Mouse (Mus musculus) cerebral cortex, adult 2 months (tissue): ENCODE results near the gene Gm44790.

Source experiments
- WGBS: fragments of 180-500 bp; shearing (Covaris S2); methylation state at CpG from one replicate; pipeline ENCODE4 v1.1.7; 2018; 5-methylcytosine and 5-hydroxymethylcytosine counted together

Gm44790 gene

GRCm38 (mm10) chr6:86404100-86404861 lies 22.2 kb upstream of the Gm44790 start, which contains the start of gene Tia1:
Tia1 (plus strand) TSS chr6:86404219.
- under 1% methylated on average over 62 of the region's 62 CpGs for WGBS

GRCm38 (mm10) chr6:86404996-86405395 lies 21.5 kb upstream of the Gm44790 start:
- under 1% methylated on average over 11 of the region's 11 CpGs for WGBS

- WGBS = 90% methylated on average over 6 of the region's 6 CpGs
These were observed 7.7 kb upstream of the Gm44790 start for GRCm38 (mm10) chr6:86418711-86419110.

DNA sequence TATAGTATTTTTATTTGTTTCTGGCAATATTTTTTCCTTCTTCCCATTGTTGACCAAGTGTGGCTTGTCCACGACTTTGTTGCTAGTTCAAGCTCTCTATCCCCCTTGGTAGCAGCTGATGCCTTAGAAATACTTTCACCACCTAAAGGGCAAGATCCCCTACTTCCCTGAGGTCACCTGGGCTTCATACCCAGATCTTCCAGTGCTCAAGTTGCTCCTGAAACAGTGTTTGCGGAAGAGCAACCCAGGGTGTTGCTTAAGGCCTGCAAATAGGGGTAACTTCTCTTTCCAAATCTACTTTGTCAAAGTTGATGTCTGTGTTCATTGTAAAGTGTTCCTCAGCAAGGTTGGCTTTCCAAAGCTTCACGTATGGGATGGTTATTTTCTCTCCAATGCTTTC lies 7.2 kb upstream of the Gm44790 start:
- 83% methylated on average over 3 of the region's 3 CpGs for WGBS

DNA sequence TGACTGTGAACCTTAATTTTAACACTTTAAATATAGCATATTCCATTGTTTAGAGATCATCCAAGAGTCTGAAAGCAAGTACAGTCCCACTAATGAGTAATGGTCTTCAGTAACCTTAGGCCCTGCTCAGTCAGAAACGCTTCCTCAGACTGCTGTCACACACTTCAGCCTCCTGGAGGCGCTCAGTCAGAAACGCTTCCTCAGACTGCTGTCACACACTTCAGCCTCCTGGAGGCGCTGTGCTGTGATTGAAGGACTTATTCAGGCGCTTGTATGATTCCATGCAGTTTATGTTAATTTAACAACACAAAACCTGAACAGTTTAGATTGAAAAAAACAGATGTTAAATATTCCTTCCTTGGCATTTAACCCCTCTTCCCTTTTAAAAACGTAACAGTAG lies 6.0 kb upstream of the Gm44790 start:
- WGBS = 74% methylated on average over 6 of the region's 6 CpGs

DNA sequence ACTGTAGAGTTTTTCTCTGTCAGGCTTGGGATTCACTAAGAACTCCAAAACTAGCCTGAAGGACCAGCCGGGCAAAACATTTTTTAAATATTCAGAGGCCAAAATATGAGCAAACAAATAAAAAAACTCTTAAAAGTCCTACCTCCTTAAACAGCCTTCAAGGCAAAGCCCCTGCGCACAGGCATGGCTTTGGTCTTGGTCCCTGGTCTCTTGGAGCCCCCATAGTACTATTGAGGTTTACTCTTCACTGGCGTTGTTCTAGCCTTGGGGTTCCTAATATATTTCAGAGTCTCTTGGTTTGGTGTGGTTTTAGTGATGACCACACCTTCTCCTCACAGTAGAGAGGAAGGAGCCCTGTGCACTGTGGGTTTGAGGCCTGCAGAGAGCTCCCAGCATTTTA lies 5.1 kb downstream of the Gm44790 start:
- 95% methylated on average over 3 of the region's 3 CpGs for WGBS

DNA sequence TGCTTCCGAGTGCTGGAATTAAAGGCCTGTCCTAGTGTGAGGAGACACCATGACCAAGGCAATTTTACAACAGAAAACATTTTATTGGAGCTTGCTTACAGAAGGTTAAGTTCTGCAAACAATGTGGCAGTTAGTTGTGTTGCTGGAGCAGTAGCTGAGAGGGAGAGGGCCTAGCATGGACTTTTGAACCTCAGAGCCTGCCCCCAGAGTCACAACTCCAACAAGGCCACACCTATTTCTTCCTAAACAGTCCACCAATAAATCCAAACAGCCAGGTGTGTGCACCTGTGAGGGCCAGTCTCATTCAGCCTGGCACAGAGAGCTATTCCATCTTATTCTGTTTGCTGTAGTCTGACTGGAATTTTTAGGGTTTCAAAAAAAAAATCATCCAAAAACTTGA lies 7.2 kb downstream of the Gm44790 start:
- WGBS = 91% methylated on average over 1 of the region's 1 CpGs

DNA sequence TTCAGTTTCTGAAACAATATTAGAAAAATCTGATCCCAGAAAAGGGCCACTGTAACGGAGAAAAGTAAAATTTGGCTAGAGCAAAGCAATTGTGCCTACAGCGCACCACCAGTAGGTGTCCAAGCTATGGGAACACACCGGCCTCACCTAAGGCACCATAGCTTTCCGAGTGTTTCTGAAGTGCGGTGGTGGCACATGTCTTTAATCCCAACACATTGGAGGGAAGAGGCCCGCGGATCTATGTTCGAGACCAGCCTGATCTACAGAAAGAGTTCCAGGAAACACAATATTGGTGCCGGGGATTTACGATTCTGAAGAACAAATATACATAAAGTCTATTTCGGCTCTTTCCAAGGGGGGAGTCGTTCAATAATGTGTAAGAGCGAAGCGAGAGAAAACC lies 11.3 kb downstream of the Gm44790 start:
- WGBS = under 1% methylated on average over 14 of the region's 14 CpGs

DNA sequence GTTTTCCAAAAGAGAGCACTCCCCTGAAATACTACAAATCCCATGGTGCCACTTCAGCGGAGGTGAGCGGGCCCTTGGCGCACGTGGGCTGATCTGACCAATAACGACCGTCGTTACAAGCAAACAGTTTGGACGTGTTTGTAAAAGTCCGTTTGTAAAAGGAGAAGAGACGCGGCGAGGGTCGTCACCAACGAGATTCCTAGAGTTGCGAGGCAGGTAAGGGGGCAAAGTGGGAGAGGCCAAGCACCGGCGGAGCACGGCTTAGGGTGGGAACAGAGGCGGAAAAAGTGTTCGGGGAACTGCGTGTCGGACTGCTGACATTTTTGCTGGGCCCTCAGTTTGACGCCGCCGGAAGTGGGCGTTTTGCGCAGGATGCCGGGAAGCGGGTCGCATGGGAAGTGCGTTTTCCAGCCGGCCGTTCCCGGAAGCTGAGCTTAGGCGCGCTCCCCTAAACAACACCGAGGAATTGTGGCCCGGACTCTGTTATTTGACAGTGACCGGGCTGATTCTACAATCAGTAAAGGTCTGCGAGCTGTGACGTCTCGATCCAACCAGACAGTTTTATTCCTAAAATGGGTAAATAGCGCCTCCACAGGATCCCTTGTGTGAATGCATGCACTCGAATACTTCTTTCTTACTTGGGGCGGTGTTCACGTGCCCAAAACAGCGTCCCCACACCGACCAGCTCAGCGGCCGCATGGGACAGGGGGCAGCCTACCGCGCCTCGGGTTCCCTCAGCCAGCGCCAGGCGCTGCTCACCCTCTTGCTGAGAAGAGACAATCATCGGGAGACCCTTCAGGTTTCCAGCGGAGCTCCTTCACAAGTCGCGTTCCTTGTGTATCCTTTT lies 12.0 kb downstream of the Gm44790 start, which contains the start of gene C87436:
TSS of gene C87436 (plus strand) at position 103 of the 847 bp plus-strand sequence.
- under 1% methylated on average over 59 of the region's 59 CpGs for WGBS

GRCm38 (mm10) chr6:86439119-86439496 lies 12.7 kb downstream of the Gm44790 start:
- WGBS = 3% methylated on average over 13 of the region's 13 CpGs

DNA sequence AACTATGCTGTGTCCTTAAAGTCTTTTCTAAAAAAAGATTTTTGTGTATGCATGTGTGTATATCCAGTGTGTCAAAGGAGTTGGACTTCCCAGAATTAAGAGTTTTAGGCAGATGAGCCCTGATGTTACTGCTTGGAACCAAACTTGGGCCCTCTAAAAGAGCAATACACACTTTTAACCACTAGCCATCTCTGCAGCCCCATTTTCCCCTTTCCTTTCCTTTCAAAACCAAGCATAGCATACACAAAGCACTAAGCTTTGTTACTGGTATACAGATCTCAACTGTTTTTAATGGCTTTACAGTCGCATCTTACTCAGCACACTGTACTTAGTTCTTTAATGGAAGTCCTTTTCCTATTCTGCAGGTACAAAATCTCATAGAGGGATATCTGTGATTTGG lies 13.1 kb downstream of the Gm44790 start:
- 79% methylated on average over 1 of the region's 1 CpGs for WGBS

- WGBS = 75% methylated on average over 10 of the region's 10 CpGs
These were observed 15.1 kb downstream of the Gm44790 start for GRCm38 (mm10) chr6:86441571-86441970.

GRCm38 (mm10) chr6:86445551-86445950 lies 19.1 kb downstream of the Gm44790 start:
- WGBS = 97% methylated on average over 18 of the region's 18 CpGs

- 86% methylated on average over 1 of the region's 1 CpGs for WGBS
These were observed 20.6 kb downstream of the Gm44790 start for GRCm38 (mm10) chr6:86446927-86447568.

DNA sequence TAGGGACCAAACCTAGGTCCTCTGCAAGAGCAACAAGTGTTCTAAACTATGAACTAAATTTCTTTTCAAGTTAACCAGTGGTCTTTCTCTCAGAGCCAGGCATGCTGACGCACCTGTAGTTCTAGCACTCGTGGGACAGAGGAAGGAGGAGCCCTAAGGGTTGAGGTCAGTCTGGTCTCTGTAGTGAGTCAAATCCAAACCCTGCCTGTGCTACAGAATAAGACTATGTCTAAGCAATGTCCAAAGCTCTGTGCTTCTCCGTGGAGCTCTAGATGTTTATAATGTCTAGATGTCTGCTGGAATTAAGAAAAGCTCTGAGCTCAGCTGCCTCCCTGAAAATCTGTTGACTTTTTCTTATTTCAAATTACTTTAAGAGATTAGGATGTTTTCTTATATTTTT lies 30.3 kb downstream of the Gm44790 start:
- 90% methylated on average over 3 of the region's 3 CpGs for WGBS

DNA sequence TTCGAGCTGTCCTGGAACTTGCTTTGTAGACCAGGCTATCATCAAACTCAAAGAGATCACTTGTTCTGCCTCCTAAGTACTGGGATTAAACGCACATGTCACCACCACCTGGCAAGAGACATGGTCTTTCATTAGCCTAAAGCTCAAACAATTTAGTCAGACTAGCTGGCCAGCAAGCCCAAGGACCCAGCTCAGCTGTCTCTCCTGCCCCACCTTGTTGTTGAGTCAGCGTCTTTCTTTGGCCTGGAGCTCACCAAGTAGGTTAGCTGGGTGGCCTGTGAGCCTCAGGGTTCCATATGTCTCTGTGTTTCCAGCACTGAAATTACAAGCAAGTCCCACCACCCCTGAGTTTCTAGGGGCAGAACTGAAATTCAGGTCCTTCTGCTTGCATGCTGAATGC lies 36.6 kb downstream of the Gm44790 start:
- 93% methylated on average over 3 of the region's 3 CpGs for WGBS

- 86% methylated on average over 3 of the region's 3 CpGs for WGBS
These were observed 44.9 kb downstream of the Gm44790 start for GRCm38 (mm10) chr6:86471317-86471716.

DNA sequence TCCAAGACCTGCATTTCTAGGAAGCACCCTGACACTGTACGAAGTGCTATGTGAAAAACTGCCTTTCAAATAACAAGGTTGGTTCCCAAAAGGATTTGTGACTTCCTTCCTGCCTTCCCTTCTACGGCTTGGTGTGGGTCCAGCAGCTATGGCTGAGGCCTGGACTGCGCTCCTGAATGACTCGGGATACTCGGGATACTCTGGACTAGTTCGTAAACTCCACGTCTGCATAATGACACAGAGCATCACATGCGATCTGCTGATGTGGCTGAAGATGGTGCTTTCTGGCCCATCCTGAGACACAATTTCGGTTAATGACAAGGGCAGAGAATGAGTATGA lies 45.3 kb downstream of the Gm44790 start:
- WGBS = 8% methylated on average over 9 of the region's 9 CpGs

DNA sequence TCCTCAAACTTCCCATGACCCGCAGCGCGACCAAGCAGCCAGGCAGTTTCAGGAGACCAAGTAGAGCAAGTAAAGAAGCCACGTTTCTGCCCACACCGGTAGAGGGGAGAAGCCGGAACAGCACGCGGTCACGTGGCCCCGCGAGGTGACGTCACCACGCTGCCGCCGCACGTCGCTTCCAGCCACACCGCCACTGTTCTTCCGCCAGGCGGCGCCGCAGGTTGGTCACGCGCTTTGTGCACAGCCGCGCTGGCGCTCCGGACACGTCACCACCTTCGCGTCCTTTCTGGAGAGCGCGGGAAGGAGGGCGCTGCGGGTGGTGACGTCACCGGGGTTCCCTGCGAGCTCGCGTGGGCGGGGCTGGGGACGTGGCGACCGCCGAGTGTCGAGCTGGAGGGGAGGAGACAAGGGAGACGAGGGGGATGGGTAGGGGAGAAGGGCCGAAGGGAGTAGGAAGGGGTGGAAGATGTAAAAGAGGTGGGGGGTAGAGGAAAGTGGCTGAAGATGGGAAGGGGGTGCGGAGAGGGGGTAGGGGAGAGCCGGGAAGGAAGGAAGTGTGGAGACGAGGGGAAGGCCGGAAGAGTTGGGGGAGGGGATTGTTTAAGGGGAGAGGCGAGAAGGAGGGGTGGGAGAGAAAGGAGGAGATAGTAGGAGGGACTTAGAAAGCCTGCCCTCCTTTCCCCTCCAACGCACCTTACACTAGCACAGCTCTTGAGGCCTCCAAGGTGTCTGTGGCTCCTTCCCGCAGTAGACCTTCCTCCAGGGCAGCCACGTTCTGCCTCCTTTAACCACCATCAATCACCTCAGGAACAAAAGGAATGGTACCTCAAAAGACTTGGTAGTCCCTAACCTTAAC lies 45.9 kb downstream of the Gm44790 start:
- WGBS = under 1% methylated on average over 55 of the region's 56 CpGs

- 53% methylated on average over 7 of the region's 7 CpGs for WGBS
These were observed 46.6 kb downstream of the Gm44790 start for GRCm38 (mm10) chr6:86473077-86473476.

DNA sequence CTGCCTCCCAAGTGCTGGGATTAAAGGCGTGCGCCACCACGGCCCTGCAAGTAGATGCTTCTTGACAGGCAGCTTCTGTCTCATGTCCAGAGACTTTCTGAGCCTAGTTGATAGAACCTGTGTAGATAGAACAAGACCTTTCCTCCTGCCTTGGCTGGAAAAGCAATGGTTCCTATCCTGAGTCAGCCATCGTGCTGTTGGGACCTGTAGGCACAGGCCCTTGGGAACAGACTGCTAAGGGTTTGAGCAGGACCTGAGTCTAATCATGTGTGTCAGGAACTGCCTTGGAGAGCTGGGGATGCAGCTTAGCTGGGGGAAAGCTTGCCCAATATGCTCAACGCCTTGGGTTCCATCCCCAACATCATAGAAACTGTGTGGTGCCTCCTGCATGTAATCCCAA lies 47.6 kb downstream of the Gm44790 start:
- WGBS = 100% methylated on average over 5 of the region's 5 CpGs
